ENCODE assay signal across 18 mouse cellular contexts in genomic region chr10:27617522-27618020, GRCm38 (mm10). TPM values are rescaled to one million over a fixed set of nuclear protein-coding genes. Genes with fewer than 3 reads are reported as not detected.
DNase-seq lines count a peak whose midpoint lies in the region; ATAC-seq and TF ChIP-seq lines count a peak whose summit lies in the region.
"Had no signal": no experiment of that assay in that cellular context is flagged by ENCODE, and none has a peak within 500 bp of the region (broad histone marks: within the 10 kb centered on the region; RNA-seq: fewer than 3 reads in every experiment).

No protein-coding gene starts in this region.

- WGBS in embryonic facial prominence, embryonic 13.5 days = 79% methylated on average over 4 of the region's 4 CpGs
- 76% methylated on average over 4 of the region's 4 CpGs for WGBS in limb, embryonic 14.5 days

- no peaks in the 10 kb centered on the region for H3K27me3 ChIP-seq in embryonic facial prominence, embryonic 13.5 days
- no peaks in the 10 kb centered on the region for H3K27me3 ChIP-seq in limb, embryonic 14.5 days (ENCODE audit: control insufficient read depth, insufficient read depth, low read length)
- H3K27me3 ChIP-seq: heart, embryonic 12.5 days had no signal

- TF ChIP-seq POLR2A in limb, embryonic 14.5 days (IDR thresholded peaks at IDR 0.05; ENCODE audit: borderline replicate concordance, extremely low read depth, insufficient read depth, insufficient read length) = no peak

- no peak overlapping the region for H3K4me3 ChIP-seq in embryonic facial prominence, embryonic 13.5 days
- no peak overlapping the region for H3K4me3 ChIP-seq in limb, embryonic 14.5 days (replicated peaks; ENCODE audit: low read length)

- no peak overlapping the region for H3K9ac ChIP-seq in embryonic facial prominence, embryonic 13.5 days
- no peak overlapping the region for H3K9ac ChIP-seq in limb, embryonic 14.5 days (ENCODE audit: low read depth, low read length, severe bottlenecking)
- H3K9ac ChIP-seq: heart, embryonic 12.5 days; liver, embryonic 14.5 days had no signal

- no peaks in the 10 kb centered on the region for H3K36me3 ChIP-seq in embryonic facial prominence, embryonic 13.5 days
- H3K36me3 ChIP-seq in limb, embryonic 14.5 days (ENCODE audit: control insufficient read depth, insufficient read depth, low read length) = no peaks in the 10 kb centered on the region
- H3K36me3 ChIP-seq: heart, embryonic 12.5 days had no signal

- ATAC-seq in embryonic facial prominence, embryonic 13.5 days (ENCODE audit: insufficient number of reproducible peaks, insufficient read depth, low FRiP score, low TSS enrichment, low read depth) = no peak
- 0 out of 2 replicates have a peak, but pooled peaks have one; percentile 14 for ATAC-seq in limb, embryonic 14.5 days (ENCODE audit: low FRiP score, low read depth)

- H3K4me1 ChIP-seq in embryonic facial prominence, embryonic 13.5 days = peaks cover 16% of the 10 kb centered on the region
- peaks cover 9% of the 10 kb centered on the region; the same call in 1 of the 2 replicates for H3K4me1 ChIP-seq in limb, embryonic 14.5 days (ENCODE audit: control insufficient read depth, insufficient read depth, low read length)

- H3K27ac ChIP-seq in embryonic facial prominence, embryonic 13.5 days = peak overlapping the region; percentile 90; the same call in 1 of the 2 replicates
- H3K27ac ChIP-seq in limb, embryonic 14.5 days (replicated peaks; ENCODE audit: low read depth, low read length) = no peak overlapping the region
- H3K27ac ChIP-seq: liver, embryonic 14.5 days had no signal

- intact Hi-C loops in gastrocnemius, postnatal 14 days (cut with DNase I; ENCODE audit: low total_unique reads) = no loop called here
- intact Hi-C loops in left cerebral cortex, postnatal 10 days (cut with DNase I) = no loop called here

- H3K4me2 ChIP-seq in embryonic facial prominence, embryonic 13.5 days = peak overlapping the region; percentile 67; the same call in 1 of the 2 replicates
- no peak overlapping the region for H3K4me2 ChIP-seq in limb, embryonic 14.5 days (replicated peaks; ENCODE audit: low read depth, low read length, severe bottlenecking)

- H3K9me3 ChIP-seq in embryonic facial prominence, embryonic 13.5 days = no peaks in the 10 kb centered on the region
- no peaks in the 10 kb centered on the region for H3K9me3 ChIP-seq in limb, embryonic 14.5 days (ENCODE audit: control insufficient read depth, low read length)
- H3K9me3 ChIP-seq: heart, embryonic 12.5 days had no signal

- peak; percentile 13 for DNase-seq in embryo, embryonic 11 days
- DNase-seq in embryo, embryonic 10.5 days (ENCODE audit: low spot score) = no peak
- peak; percentile 68 for DNase-seq in gastrocnemius, postnatal 14 days
- DNase-seq in limb, embryonic 14.5 days (ENCODE audit: low spot score) = peak; percentile 45
- DNase-seq in left cerebral cortex, postnatal 10 days (ENCODE audit: extremely low spot score in 1 of 2, low spot score in 2 of 2) = no peak
- DNase-seq in testis, postnatal 14 days (ENCODE audit: low spot score) = no peak
- DNase-seq in ovary, adult 18-20 months (ENCODE audit: low spot score) = no peak
- DNase-seq: cerebellum, adult 11-12 months; cerebellum, postnatal 36 days; layer of hippocampus, adult 9-11 months; midbrain, embryonic 14.5 days; right cerebral cortex, adult 18-20 months; thymus, postnatal 36 days had no signal

RNA-seq across cellular contexts. Expression of gene Lama2, which starts 2.0 kb away (rescaled TPM):
- 18.1 and 22.3 TPM in 2 replicates for polyA plus RNA-seq in embryonic facial prominence, embryonic 13.5 days (2015; fragmentation: Nextera tagmentation; extraction: Ambion mirVana)
- 100 to 1,000 TPM; 128 to 140 TPM for total RNA-seq in gastrocnemius, postnatal 14 days (2021)
- polyA plus RNA-seq in limb, embryonic 14.5 days (2012; rRNA removed) = 13.8 and 14.6 TPM in 2 replicates
- 19.3 and 20.5 TPM in 2 replicates for polyA plus RNA-seq in limb, embryonic 14.5 days (2014; fragmentation: Nextera tagmentation; extraction: Ambion mirVana)
- 10 to 100 TPM; 12.3 to 12.8 TPM for total RNA-seq in left cerebral cortex, postnatal 10 days (2021)
- total RNA-seq: megakaryocyte progenitor cell, adult 5-6 weeks; MEL had no signal

Comparison
In these comparisons a context has a peak if more than half of its experiments do, and no peak if none do; other contexts are left out.
1. DNase-seq: peak in embryo, embryonic 11 days (single experiment), gastrocnemius, postnatal 14 days (single experiment) and limb, embryonic 14.5 days (single experiment); none in embryo, embryonic 10.5 days (single experiment), left cerebral cortex, postnatal 10 days (0 of 2), testis, postnatal 14 days (single experiment) and ovary, adult 18-20 months (single experiment).
2. RNA of gene Lama2, which starts 2.0 kb away (total RNA-seq): 128 to 140 TPM in gastrocnemius, postnatal 14 days; 12.3 to 12.8 TPM in left cerebral cortex, postnatal 10 days; every median in the first group is over 4 times any median in the second.